In the genomic region with DNA sequence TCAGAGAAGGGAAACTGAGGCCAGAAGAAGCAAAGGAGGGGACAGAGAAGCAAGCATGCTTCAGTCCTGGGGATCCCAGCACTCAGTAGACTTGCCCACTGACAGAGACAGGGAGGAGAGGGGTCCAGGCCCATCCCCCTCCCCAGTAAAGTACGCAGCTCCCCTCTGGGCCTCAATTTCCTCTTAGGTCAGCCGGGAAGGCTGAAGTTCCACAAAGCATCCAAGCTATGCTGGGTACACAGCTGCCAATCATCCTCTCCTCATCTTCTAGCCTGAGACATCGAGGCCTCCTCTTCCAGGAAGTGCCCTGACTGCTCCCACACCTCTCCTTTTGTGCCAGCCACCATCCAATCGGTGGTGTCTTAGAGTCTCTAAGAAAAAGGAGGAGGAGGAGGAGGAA, we compare ENCODE assay signal across 10 mouse cellular contexts. TPM values are rescaled to one million over a fixed set of nuclear protein-coding genes. Genes with fewer than 3 reads are reported as not detected.
A peak's percentile ranks its signal among the peaks of the same experiment; 100 is the strongest.
DNase-seq lines count a peak whose midpoint lies in the region; ATAC-seq and TF ChIP-seq lines count a peak whose summit lies in the region.
"Had no signal": no experiment of that assay in that cellular context is flagged by ENCODE, and none has a peak within 500 bp of the region (broad histone marks: within the 10 kb centered on the region; RNA-seq: fewer than 3 reads in every experiment).

No protein-coding gene starts in this region.

- TF ChIP-seq CTCF in E14TG2a.4 (conservative IDR thresholded peaks at IDR 0.05; ENCODE audit: low read length): no peak

- no peak overlapping the region for H3K9ac ChIP-seq in forebrain, embryonic 13.5 days
- no peak overlapping the region for H3K9ac ChIP-seq in kidney, embryonic 15.5 days
- peak overlapping the region; percentile 51; the same call in 1 of the 2 replicates for H3K9ac ChIP-seq in intestine, embryonic 16.5 days (ENCODE audit: low read depth, low read length)

- 44% methylated on average over 4 of the region's 4 CpGs for WGBS in forebrain, embryonic 10.5 days
- 60% methylated on average over 3 of the region's 4 CpGs for WGBS in forebrain, embryonic 13.5 days
- WGBS in kidney, embryonic 15.5 days: 32% methylated on average over 3 of the region's 4 CpGs
- WGBS in intestine, embryonic 16.5 days: 36% methylated on average over 3 of the region's 4 CpGs

- H3K4me1 ChIP-seq in forebrain, embryonic 10.5 days: peaks cover 62% of the 10 kb centered on the region
- H3K4me1 ChIP-seq in forebrain, embryonic 13.5 days: peaks cover 14% of the 10 kb centered on the region
- peaks cover 80% of the 10 kb centered on the region for H3K4me1 ChIP-seq in kidney, embryonic 15.5 days
- H3K4me1 ChIP-seq in E14TG2a.4 (replicated peaks; ENCODE audit: low read depth, low read length): peaks cover 35% of the 10 kb centered on the region
- H3K4me1 ChIP-seq in intestine, embryonic 16.5 days (ENCODE audit: control insufficient read depth, insufficient read depth, low read length): peaks cover 34% of the 10 kb centered on the region

- H3K27me3 ChIP-seq in forebrain, embryonic 10.5 days (ENCODE audit: poor library complexity, severe bottlenecking): peaks cover 51% of the 10 kb centered on the region
- H3K27me3 ChIP-seq in forebrain, embryonic 13.5 days: peaks cover 6% of the 10 kb centered on the region; the same call in 1 of the 2 replicates
- H3K27me3 ChIP-seq in kidney, embryonic 15.5 days: no peaks in the 10 kb centered on the region
- peaks cover 81% of the 10 kb centered on the region for H3K27me3 ChIP-seq in E14TG2a.4 (ENCODE audit: insufficient read depth, low read length)
- H3K27me3 ChIP-seq in intestine, embryonic 16.5 days (replicated peaks; ENCODE audit: control insufficient read depth, insufficient read depth, low read length): no peaks in the 10 kb centered on the region

- no peak for DNase-seq in forebrain, embryonic 10.5 days (ENCODE audit: extremely low spot score, low spot score)
- no peak for DNase-seq in kidney, adult 9 months
- DNase-seq in adrenal gland, postnatal 10 days: no peak
- DNase-seq: layer of hippocampus, postnatal 36 days had no signal

- H3K4me3 ChIP-seq in forebrain, embryonic 10.5 days: no peak overlapping the region; the same call in 1 of the 2 replicates
- H3K4me3 ChIP-seq in forebrain, embryonic 13.5 days: no peak overlapping the region
- H3K4me3 ChIP-seq in kidney, embryonic 15.5 days (replicated peaks): no peak overlapping the region
- H3K4me3 ChIP-seq in E14TG2a.4 (replicated peaks; ENCODE audit: low read length): peak overlapping the region; percentile 62; the same call in 1 of the 2 replicates
- no peak overlapping the region for H3K4me3 ChIP-seq in intestine, embryonic 16.5 days (ENCODE audit: low read length)
- H3K4me3 ChIP-seq: megakaryocyte, embryonic 14.5 days had no signal

- ATAC-seq in forebrain, embryonic 13.5 days: no peak
- ATAC-seq in kidney, embryonic 15.5 days (replicated peaks; ENCODE audit: low FRiP score): no peak
- no peak for ATAC-seq in intestine, embryonic 16.5 days
- no peak for ATAC-seq in CD4-positive, CD25-positive, alpha-beta regulatory T cell, adult 4 months

- peak overlapping the region; percentile 84 for H3K27ac ChIP-seq in forebrain, embryonic 10.5 days
- H3K27ac ChIP-seq in forebrain, embryonic 13.5 days: no peak overlapping the region
- peak overlapping the region; percentile 90 for H3K27ac ChIP-seq in kidney, embryonic 15.5 days
- peak overlapping the region; percentile 85 for H3K27ac ChIP-seq in intestine, embryonic 16.5 days (ENCODE audit: low read length)

- H3K9me3 ChIP-seq in forebrain, embryonic 10.5 days: no peaks in the 10 kb centered on the region
- no peaks in the 10 kb centered on the region for H3K9me3 ChIP-seq in forebrain, embryonic 13.5 days (replicated peaks)
- no peaks in the 10 kb centered on the region for H3K9me3 ChIP-seq in kidney, embryonic 15.5 days (replicated peaks)
- no peaks in the 10 kb centered on the region for H3K9me3 ChIP-seq in E14TG2a.4 (ENCODE audit: low read length)
- H3K9me3 ChIP-seq in intestine, embryonic 16.5 days (ENCODE audit: control insufficient read depth, low read length): no peaks in the 10 kb centered on the region
- H3K9me3 ChIP-seq: megakaryocyte, embryonic 14.5 days had no signal

- no peak overlapping the region for H3K4me2 ChIP-seq in forebrain, embryonic 13.5 days
- H3K4me2 ChIP-seq in kidney, embryonic 15.5 days: no peak overlapping the region
- H3K4me2 ChIP-seq in intestine, embryonic 16.5 days (ENCODE audit: low read depth, low read length): no peak overlapping the region

- H3K36me3 ChIP-seq in forebrain, embryonic 10.5 days (replicated peaks): no peaks in the 10 kb centered on the region
- H3K36me3 ChIP-seq in forebrain, embryonic 13.5 days (ENCODE audit: poor library complexity, severe bottlenecking): no peaks in the 10 kb centered on the region
- no peaks in the 10 kb centered on the region for H3K36me3 ChIP-seq in kidney, embryonic 15.5 days
- no peaks in the 10 kb centered on the region for H3K36me3 ChIP-seq in E14TG2a.4 (ENCODE audit: insufficient read depth, low read length)
- H3K36me3 ChIP-seq in intestine, embryonic 16.5 days (ENCODE audit: control insufficient read depth, insufficient read depth, low read length): no peaks in the 10 kb centered on the region

RNA-seq across cellular contexts. Expression of a gene that starts 35.6 kb away (rescaled TPM):
- polyA plus RNA-seq in forebrain, embryonic 10.5 days (2016; fragmentation: Nextera tagmentation; extraction: Ambion mirVana): 414 and 416 TPM in 2 replicates
- polyA plus RNA-seq in forebrain, embryonic 13.5 days (2015; fragmentation: Nextera tagmentation; extraction: Ambion mirVana): 278 and 309 TPM in 2 replicates
- polyA plus RNA-seq in kidney, embryonic 15.5 days (2015; fragmentation: Nextera tagmentation; extraction: Ambion mirVana): 284 and 313 TPM in 2 replicates
- polyA plus RNA-seq in intestine, embryonic 16.5 days (2015; fragmentation: Nextera tagmentation; extraction: Ambion mirVana): 273 and 293 TPM in 2 replicates
- 100 to 1,000 TPM; 373 to 544 TPM for polyA plus RNA-seq in CD4-positive, CD25-positive, alpha-beta regulatory T cell, adult 4 months (2017; shearing (Covaris generic))
- 100 to 1,000 TPM; 159 to 162 TPM for total RNA-seq in adrenal gland, postnatal 10 days (2021)

RNA-seq across cellular contexts. Expression of a gene that starts 58.3 kb away (rescaled TPM):
- 40.4 and 46.9 TPM in 2 replicates for polyA plus RNA-seq in forebrain, embryonic 10.5 days (2016; fragmentation: Nextera tagmentation; extraction: Ambion mirVana)
- polyA plus RNA-seq in forebrain, embryonic 13.5 days (2015; fragmentation: Nextera tagmentation; extraction: Ambion mirVana): 1.9 and 2.7 TPM in 2 replicates
- 34.3 and 37.7 TPM in 2 replicates for polyA plus RNA-seq in kidney, embryonic 15.5 days (2015; fragmentation: Nextera tagmentation; extraction: Ambion mirVana)
- 15.6 TPM in 2 replicates for polyA plus RNA-seq in intestine, embryonic 16.5 days (2015; fragmentation: Nextera tagmentation; extraction: Ambion mirVana)
- polyA plus RNA-seq in CD4-positive, CD25-positive, alpha-beta regulatory T cell, adult 4 months (2017; shearing (Covaris generic)): under 1 TPM in 1 of 2 experiments, not detected in 1; 0.27 TPM
- 1 to 10 TPM; 6.2 to 8.5 TPM for total RNA-seq in adrenal gland, postnatal 10 days (2021)
